Mouse (Mus musculus) brain, embryonic 14.5 days (tissue): Measurements from ENCODE around the gene Asxl2.

Source experiments
- CTCF ChIP-seq: fragments of 200-500 bp; IDR thresholded peaks from 2 replicates; pipeline ENCODE4 v1.5.1; 2012; ENCODE audit warnings: inconsistent platforms, mild to moderate bottlenecking, moderate library complexity, borderline replicate concordance; ENCODE audit not compliant: insufficient read depth, insufficient read length; ENCODE audit errors: extremely low read depth
- POLR2A ChIP-seq: fragments of 200-500 bp; IDR thresholded peaks from 2 replicates; pipeline ENCODE4 v1.6.1; 2012; ENCODE audit warnings: mild to moderate bottlenecking, inconsistent platforms, borderline replicate concordance; ENCODE audit not compliant: poor library complexity, insufficient read depth, insufficient read length, severe bottlenecking; ENCODE audit errors: extremely low read depth

DNA sequence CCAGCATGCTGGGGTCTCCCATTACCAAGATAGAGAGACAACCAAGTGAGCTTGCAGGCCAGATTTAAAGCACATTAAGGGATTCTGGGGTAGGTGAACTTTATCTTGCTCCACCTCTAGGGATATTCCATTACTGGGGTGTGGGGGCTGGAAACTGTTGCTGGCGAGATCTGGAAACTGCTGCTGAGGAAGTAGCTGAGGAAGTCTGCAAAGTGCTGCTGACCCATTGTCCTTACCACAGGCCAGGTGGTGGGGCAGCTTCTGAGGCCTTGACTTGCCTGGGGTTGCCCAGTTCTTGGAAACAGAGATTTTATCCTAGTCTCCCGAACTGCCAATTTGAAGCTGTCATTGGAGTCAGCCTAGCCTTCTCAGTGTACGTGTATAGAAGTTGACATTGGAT lies 118.8 kb downstream of the Asxl2 start:
- TF ChIP-seq CTCF, result no peak
- TF ChIP-seq POLR2A, result no peak
